In the genomic region with DNA sequence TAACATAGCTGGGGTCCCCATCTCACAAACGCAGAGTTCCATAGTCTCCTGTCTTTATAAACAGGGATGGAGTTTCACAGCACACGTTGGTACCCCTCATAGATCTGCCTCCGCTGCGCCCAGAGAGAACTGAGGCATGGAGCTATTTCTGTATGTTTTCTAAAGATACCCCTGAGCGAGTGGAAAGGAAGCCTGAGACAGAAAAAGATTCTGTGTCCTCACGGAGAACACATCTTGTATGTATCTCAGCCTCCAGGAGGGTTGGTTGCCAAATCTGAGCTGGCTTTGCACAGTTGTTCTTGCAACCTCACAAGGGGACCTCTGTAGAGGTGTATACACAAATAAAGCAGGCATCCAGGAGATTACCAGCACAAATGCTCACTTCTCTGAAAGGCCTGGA, we compare ENCODE assay signal across 16 mouse cellular contexts.
"Had no signal": no experiment of that assay in that cellular context is flagged by ENCODE, and none has a peak within 500 bp of the region (broad histone marks: within the 10 kb centered on the region; RNA-seq: fewer than 3 reads in every experiment).

No protein-coding gene starts in this region.

- ATAC-seq: midbrain, embryonic 16.5 days had no signal

- H3K9me3 ChIP-seq: midbrain, embryonic 10.5 days; midbrain, embryonic 12.5 days; neural tube, embryonic 12.5 days; stomach, embryonic 15.5 days had no signal

- DNase-seq: lung, adult 18-20 months; lung, embryonic 14.5 days; lung, postnatal 10 days; lung, postnatal 4 days; midbrain, embryonic 14.5 days; right cerebral cortex, postnatal 25 days; thymus, adult 18-20 months; thymus, postnatal 25 days; thymus, postnatal 4 days had no signal

- H3K27me3 ChIP-seq: midbrain, embryonic 12.5 days; neural tube, embryonic 12.5 days; stomach, embryonic 15.5 days had no signal

- H3K27ac ChIP-seq: liver, embryonic 14.5 days; midbrain, embryonic 10.5 days; midbrain, embryonic 12.5 days; neural tube, embryonic 12.5 days; stomach, embryonic 15.5 days; stomach, postnatal 0 days had no signal

- H3K4me3 ChIP-seq: midbrain, embryonic 10.5 days; midbrain, embryonic 12.5 days; neural tube, embryonic 12.5 days; stomach, embryonic 15.5 days had no signal

- H3K4me1 ChIP-seq: stomach, embryonic 15.5 days had no signal

- H3K36me3 ChIP-seq: midbrain, embryonic 10.5 days; midbrain, embryonic 12.5 days; neural tube, embryonic 12.5 days; stomach, embryonic 15.5 days had no signal

- H3K9ac ChIP-seq: liver, embryonic 14.5 days; lung, embryonic 14.5 days; midbrain, embryonic 12.5 days; neural tube, embryonic 12.5 days; stomach, embryonic 15.5 days had no signal

- H3K4me2 ChIP-seq: lung, embryonic 14.5 days; midbrain, embryonic 12.5 days; neural tube, embryonic 12.5 days; stomach, embryonic 15.5 days had no signal
